Mouse (Mus musculus) heart, postnatal 0 days (tissue): ENCODE results near the gene Slc16a5.

ENCODE experiments used
- CTCF ChIP-seq: IDR thresholded peaks from 2 replicates; pipeline ENCODE4 v1.5.1; 2016; ENCODE audit warnings: antibody characterized with exemption, control low read depth, low read depth
- EP300 ChIP-seq: IDR thresholded peaks from 2 replicates; pipeline ENCODE4 v1.6.1; 2016; ENCODE audit warnings: antibody characterized with exemption, low read depth

GRCm38 (mm10) chr11:115424666-115425065 is 37.6 kb upstream of the Slc16a5 start:
- no peak for TF ChIP-seq CTCF
- no peak for TF ChIP-seq EP300
